Mouse (Mus musculus) limb, embryonic 15.5 days (tissue): Measurements from ENCODE around the gene Gm7879. TPM values are rescaled to one million over a fixed set of nuclear protein-coding genes. Genes with fewer than 3 reads are reported as not detected.

Experiments
- ATAC-seq: fragments of 200-750 bp; cut with Nextera tagmentation; 2 replicates; pipeline ENCODE4 v1.8.0; 2017; ENCODE audit warnings: low read depth, moderate TSS enrichment; ENCODE audit not compliant: insufficient number of reproducible peaks, low FRiP score, low TSS enrichment
- H3K27ac ChIP-seq: fragments of 300-500 bp; sonication (generic); 2 replicates; pipeline ENCODE4 v1.5.1; 2015; ENCODE audit warnings: moderate library complexity, mild to moderate bottlenecking, inconsistent platforms
- H3K27me3 ChIP-seq: fragments of 300-500 bp; sonication (generic); 2 replicates; pipeline ENCODE4 v1.6.1; 2015; ENCODE audit warnings: inconsistent platforms
- H3K36me3 ChIP-seq: fragments of 300-500 bp; sonication (generic); 2 replicates; pipeline ENCODE4 v1.6.1; 2015; ENCODE audit warnings: inconsistent platforms
- H3K4me1 ChIP-seq: fragments of 300-500 bp; sonication (generic); 2 replicates; pipeline ENCODE4 v1.6.1; 2015; ENCODE audit warnings: inconsistent platforms
- H3K4me2 ChIP-seq: fragments of 300-500 bp; sonication (generic); 2 replicates; pipeline ENCODE4 v1.6.1; 2015; ENCODE audit warnings: mild to moderate bottlenecking, inconsistent platforms
- H3K4me3 ChIP-seq: fragments of 300-500 bp; sonication (generic); 2 replicates; pipeline ENCODE4 v1.5.1; 2015; ENCODE audit warnings: mild to moderate bottlenecking, inconsistent platforms
- H3K9ac ChIP-seq: fragments of 300-500 bp; sonication (generic); 2 replicates; pipeline ENCODE4 v1.6.1; 2015; ENCODE audit warnings: inconsistent platforms
- H3K9me3 ChIP-seq: fragments of 300-500 bp; sonication (generic); 2 replicates; pipeline ENCODE4 v1.6.1; 2016; ENCODE audit warnings: inconsistent platforms
- WGBS: fragments of 180-500 bp; shearing (Covaris S2); methylation state at CpG from one replicate; pipeline ENCODE4 v1.1.7; 2015; 5-methylcytosine and 5-hydroxymethylcytosine counted together
- polyA plus RNA-seq: library from polyadenylated mRNA; unstranded; fragments of >200 nt; fragmentation: Nextera tagmentation; extraction: Ambion mirVana; gene quantifications from 2 replicates; pipeline ENCODE4 v1.2.1, GENCODE M21; 2015

Gm7879 gene
- polyA plus RNA-seq, 1 experiment from 2014 or later, result 0.45 TPM

DNA sequence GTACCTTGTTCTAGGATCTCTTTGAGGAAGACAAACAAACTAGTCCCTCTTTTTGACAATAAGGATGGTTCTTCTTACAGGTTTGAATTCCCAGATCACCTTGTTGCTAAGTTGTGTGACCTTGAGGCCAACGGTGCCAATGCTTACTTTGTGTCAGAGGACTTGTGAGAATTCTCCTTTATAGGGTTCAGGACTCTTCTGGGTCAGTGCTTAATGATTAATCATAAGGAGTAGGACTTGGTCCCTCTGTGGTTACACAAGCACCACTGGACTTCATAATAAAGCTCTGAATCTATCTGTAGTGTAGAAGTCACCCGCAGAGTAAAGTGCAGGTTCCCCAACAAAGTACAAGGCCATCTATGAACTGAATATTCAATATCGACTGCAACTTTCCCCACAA, 8.3 kb upstream of the Gm7879 start:
- Histone ChIP-seq H3K9ac (no peak overlapping the region), H3K27ac (no peak overlapping the region), H3K27me3 (no peaks in the 10 kb centered on the region), H3K9me3 (no peaks in the 10 kb centered on the region), H3K36me3 (no peaks in the 10 kb centered on the region), H3K4me2 (no peak overlapping the region), H3K4me1 (no peaks in the 10 kb centered on the region), H3K4me3 (no peak overlapping the region)
- WGBS, result 89% methylated on average over 3 of the region's 3 CpGs
- ATAC-seq, result no peak

DNA sequence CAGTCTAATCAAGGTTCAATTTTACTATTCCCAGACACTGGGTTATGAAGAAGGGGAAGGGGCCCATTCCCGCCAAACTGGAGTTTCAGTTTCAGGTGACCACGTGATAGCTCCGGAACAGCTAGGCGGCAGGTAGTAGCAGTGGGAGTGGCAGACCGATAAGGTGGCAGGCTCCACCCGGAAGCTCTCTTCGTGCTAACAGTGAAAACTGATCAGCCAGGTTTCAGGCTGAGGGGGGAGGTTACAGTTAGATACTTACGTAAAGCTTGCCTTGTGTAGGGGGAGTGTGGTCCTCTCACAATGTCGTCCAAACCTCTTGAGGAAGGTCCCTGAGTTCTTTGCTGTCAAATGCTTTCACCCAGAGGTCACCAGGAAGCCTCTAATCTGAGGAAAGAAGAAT, 3.7 kb upstream of the Gm7879 start:
- H3K36me3 ChIP-seq, result no peaks in the 10 kb centered on the region
- H3K4me3 ChIP-seq, result no peak overlapping the region
- H3K9ac ChIP-seq, result no peak overlapping the region
- ATAC-seq, result no peak
- H3K27me3 ChIP-seq, result no peaks in the 10 kb centered on the region
- H3K27ac ChIP-seq, result no peak overlapping the region
- no peak overlapping the region for H3K4me2 ChIP-seq
- H3K4me1 ChIP-seq, result no peaks in the 10 kb centered on the region
- WGBS, result 55% methylated on average over 9 of the region's 9 CpGs
- no peaks in the 10 kb centered on the region for H3K9me3 ChIP-seq

DNA sequence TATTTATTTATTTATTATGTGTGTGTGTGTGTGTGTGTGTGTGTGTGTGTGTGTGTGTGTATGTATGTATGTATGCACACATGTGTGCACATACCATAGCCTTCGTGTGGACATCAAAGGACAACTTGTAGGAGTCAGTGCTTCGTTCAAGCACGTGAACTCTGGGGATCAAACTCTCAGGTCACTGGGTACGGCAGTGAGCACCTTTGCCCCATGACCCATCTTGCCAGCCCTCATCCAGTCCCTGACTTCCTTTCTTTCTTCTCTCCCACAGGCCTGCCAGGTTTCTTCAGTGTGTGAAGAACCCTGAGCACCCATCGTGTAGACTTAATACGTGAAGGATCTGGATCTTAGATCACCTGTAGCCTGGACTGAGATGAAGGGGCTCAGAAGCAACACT, 2.9 kb upstream of the Gm7879 start:
- ATAC-seq, result no peak
- Histone ChIP-seq H3K27me3 (no peaks in the 10 kb centered on the region), H3K27ac (no peak overlapping the region), H3K4me1 (no peaks in the 10 kb centered on the region), H3K4me3 (no peak overlapping the region), H3K9me3 (no peaks in the 10 kb centered on the region), H3K4me2 (no peak overlapping the region), H3K36me3 (no peaks in the 10 kb centered on the region), H3K9ac (no peak overlapping the region)
- WGBS, result 88% methylated on average over 6 of the region's 6 CpGs

DNA sequence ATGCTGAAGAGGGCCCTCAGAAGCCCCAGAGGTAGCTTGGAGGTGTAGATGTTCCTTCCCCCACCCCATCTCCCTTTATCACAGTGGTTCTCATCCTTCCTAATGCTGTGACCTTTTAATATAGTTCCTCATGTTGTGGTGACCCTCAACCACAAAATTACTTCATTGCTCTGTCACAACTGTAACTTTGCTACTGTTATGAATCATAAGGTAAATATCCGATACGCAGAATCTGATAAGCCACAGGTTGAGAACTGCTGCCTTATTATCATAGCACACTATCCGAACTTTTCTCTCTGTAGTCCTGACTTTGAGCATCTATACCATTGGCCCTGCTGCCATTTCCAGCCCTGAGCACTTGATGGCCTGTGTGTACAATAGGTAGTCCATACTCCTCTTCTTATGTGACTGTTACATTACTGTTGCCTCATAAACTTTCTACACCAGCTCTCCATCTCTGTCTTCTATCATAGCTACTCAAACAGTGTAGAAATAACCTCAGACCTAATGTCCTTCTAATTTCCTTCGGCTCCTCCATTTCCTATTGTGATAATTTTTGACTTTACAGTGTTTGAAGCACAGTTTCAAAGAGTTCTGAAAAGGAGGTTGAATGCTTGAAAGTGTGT, 2.4 kb downstream of the Gm7879 start:
- Histone ChIP-seq H3K36me3 (no peaks in the 10 kb centered on the region), H3K27me3 (no peaks in the 10 kb centered on the region), H3K4me3 (no peak overlapping the region), H3K4me2 (no peak overlapping the region), H3K9me3 (no peaks in the 10 kb centered on the region), H3K27ac (no peak overlapping the region), H3K9ac (no peak overlapping the region), H3K4me1 (no peaks in the 10 kb centered on the region)
- no peak for ATAC-seq
- 89% methylated on average over 4 of the region's 4 CpGs for WGBS

DNA sequence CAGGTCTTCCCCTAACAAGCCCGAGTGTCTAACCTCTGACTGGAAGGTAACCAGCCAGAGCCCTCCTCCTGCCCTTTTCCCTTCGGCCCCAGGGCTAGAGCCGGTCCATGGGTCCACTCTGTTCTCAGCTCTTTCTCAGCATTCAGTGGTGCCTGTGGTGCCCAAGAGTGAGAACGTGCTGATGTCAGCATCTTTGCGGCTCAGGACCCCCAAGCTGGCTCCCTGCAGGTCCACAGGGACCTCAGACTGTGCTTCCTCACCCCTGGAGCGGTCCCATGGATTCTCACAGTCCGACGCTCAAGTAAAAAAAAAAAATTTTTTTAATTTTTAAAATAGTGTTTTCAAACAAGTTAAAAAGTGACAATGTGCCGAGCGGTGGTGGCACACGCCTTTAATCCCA, 8.9 kb downstream of the Gm7879 start:
- Histone ChIP-seq H3K4me3 (no peak overlapping the region), H3K9me3 (no peaks in the 10 kb centered on the region), H3K36me3 (no peaks in the 10 kb centered on the region), H3K27ac (no peak overlapping the region), H3K27me3 (no peaks in the 10 kb centered on the region), H3K4me1 (no peaks in the 10 kb centered on the region), H3K4me2 (no peak overlapping the region), H3K9ac (no peak overlapping the region)
- WGBS, result 89% methylated on average over 11 of the region's 11 CpGs
- no peak for ATAC-seq

DNA sequence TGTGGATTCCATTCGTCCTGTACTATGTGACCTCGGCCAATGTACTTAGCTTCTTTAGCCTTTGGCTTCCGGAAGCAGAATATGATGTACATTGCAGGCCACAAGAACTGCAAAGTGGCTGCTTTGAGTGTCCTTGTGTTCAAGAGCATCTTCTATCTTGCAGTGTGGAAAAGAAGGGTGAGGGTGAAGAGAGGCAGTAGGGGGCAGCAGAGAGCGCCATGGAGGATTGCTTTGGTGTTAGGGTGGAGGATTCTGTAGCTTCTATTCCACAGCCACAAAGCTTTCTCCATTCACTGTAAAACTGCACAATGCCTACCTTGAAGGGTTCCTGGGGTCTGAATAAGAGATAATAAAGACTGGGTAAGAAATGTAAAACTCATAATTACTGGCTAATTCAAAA, 11.0 kb downstream of the Gm7879 start:
- Histone ChIP-seq H3K9ac (no peak overlapping the region), H3K9me3 (no peaks in the 10 kb centered on the region), H3K4me1 (no peaks in the 10 kb centered on the region), H3K4me3 (no peak overlapping the region), H3K27me3 (no peaks in the 10 kb centered on the region), H3K36me3 (no peaks in the 10 kb centered on the region), H3K4me2 (no peak overlapping the region), H3K27ac (no peak overlapping the region)
- ATAC-seq, result no peak
- 37% methylated on average over 4 of the region's 4 CpGs for WGBS

DNA sequence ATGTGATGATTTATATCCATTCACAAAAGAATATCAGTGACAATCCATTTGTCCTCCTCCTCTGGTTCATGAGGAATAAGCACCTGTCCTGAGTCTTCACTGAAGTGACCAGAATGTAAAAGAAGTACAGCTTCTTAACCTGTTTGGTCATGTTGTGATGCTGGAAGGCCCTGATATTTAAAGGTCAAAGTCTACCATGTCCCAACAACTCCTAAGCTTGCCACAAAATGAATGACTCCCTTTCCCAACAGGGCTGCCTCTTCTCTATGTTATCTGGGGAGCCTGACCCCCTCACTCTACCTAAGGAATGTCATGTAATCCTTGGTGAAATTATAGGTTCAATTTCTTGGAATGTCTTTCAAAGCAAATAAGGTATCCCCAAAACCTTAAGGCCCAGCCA, 14.8 kb downstream of the Gm7879 start:
- Histone ChIP-seq H3K36me3 (no peaks in the 10 kb centered on the region), H3K27ac (no peak overlapping the region), H3K9ac (no peak overlapping the region), H3K4me1 (no peaks in the 10 kb centered on the region), H3K27me3 (no peaks in the 10 kb centered on the region), H3K4me3 (no peak overlapping the region), H3K4me2 (no peak overlapping the region), H3K9me3 (no peaks in the 10 kb centered on the region)
- no peak for ATAC-seq

DNA sequence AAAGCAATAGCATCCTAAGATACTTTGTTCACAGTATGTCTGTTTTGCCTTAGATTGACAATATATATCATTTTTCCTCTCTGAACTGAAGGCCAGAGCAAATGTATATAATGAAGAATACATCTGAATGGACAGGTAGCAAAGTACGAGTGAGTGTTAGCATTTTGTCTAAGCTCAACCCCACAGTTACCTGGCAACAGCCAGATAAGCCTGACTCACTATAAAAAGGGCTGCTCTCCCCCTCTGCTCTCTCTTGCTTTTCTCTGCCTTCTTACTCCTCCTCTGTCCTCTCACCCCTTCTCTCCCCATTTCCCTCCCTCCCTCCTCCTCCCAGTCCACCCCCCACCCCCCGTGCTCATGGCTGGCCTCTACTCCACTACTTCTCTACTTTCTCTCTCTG, 20.3 kb downstream of the Gm7879 start:
- Histone ChIP-seq H3K4me2 (no peak overlapping the region), H3K4me1 (no peaks in the 10 kb centered on the region), H3K27ac (no peak overlapping the region), H3K9me3 (no peaks in the 10 kb centered on the region), H3K36me3 (no peaks in the 10 kb centered on the region), H3K9ac (no peak overlapping the region), H3K27me3 (no peaks in the 10 kb centered on the region), H3K4me3 (no peak overlapping the region)
- 40% methylated on average over 2 of the region's 2 CpGs for WGBS
- no peak for ATAC-seq

DNA sequence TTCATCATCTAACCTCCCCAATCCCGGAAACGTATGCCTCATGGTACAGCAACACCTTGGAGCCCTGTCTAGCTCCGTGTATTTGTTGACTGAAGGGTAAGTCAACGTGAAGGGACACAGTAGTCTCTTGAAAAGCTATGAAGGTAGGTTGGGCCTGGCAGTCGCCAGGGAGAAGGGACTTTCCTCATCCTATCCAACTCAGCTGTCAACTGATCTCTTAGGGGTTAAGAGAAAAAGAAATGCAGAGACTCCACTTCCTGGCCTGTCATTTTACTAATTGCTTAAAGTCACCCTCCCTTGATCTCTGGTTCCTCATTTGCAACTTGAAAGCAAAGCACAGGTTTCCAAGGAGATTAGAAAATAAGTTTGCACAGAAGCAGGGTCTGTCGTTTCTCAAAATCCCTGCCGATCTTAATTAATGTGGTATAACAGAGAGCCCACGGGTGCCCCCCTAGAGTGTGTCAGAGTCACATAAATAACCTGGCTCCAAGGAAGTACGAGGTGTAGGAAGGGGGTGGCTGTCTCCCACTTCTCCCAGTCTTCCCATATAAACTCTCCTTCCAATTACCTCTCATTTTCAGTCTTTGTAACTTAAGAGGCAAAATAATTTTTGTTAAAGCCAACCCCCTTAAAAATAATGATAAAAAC, 34.5 kb downstream of the Gm7879 start:
- Histone ChIP-seq H3K4me3 (no peak overlapping the region), H3K27me3 (no peaks in the 10 kb centered on the region), H3K9me3 (no peaks in the 10 kb centered on the region), H3K9ac (no peak overlapping the region), H3K4me1 (peaks cover 18% of the 10 kb centered on the region), H3K4me2 (peak overlapping the region; percentile 56), H3K36me3 (no peaks in the 10 kb centered on the region), H3K27ac (peak overlapping the region; percentile 73)
- 19% methylated on average over 9 of the region's 9 CpGs for WGBS
- ATAC-seq, result peak; percentile 42; the same call in 1 of the 2 replicates

DNA sequence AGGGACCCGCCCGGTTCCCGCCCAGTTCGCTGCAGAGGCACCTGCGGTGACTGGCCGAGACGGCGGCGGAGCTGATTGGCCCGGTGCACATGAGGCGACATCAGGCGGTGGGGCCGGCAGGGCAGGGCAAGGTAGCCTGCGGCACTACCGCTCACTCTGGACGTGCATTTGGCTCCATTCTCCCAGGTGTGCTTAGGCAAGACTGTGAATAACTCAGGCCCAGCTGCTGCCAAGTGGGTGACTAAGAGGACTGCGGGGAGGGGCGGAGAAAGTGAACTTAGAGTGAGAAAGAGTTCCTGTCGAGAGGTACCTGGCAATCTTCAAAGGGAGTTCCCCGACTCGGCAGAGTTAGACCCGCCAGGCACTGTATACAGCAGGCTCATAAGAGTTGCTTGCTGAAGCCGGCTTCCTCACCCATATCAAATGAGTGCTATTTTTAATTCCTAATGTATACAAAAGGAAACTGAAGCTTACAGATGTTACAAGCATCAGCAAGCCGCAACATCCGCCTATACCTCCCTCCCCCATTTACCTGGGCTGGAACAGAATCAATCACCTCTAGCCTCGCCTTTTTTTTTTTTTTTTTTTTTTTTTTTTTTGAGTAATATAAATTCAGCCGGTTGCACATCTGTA, 35.3 kb downstream of the Gm7879 start:
- H3K9ac ChIP-seq, result no peak overlapping the region
- ATAC-seq, result peak; percentile 82
- peak overlapping the region; percentile 56 for H3K4me2 ChIP-seq
- peaks cover 19% of the 10 kb centered on the region for H3K4me1 ChIP-seq
- H3K27me3 ChIP-seq, result no peaks in the 10 kb centered on the region
- H3K9me3 ChIP-seq, result no peaks in the 10 kb centered on the region
- peak overlapping the region; percentile 26 for H3K4me3 ChIP-seq
- 2% methylated on average over 27 of the region's 27 CpGs for WGBS
- H3K36me3 ChIP-seq, result no peaks in the 10 kb centered on the region
- H3K27ac ChIP-seq, result peak overlapping the region; percentile 84

DNA sequence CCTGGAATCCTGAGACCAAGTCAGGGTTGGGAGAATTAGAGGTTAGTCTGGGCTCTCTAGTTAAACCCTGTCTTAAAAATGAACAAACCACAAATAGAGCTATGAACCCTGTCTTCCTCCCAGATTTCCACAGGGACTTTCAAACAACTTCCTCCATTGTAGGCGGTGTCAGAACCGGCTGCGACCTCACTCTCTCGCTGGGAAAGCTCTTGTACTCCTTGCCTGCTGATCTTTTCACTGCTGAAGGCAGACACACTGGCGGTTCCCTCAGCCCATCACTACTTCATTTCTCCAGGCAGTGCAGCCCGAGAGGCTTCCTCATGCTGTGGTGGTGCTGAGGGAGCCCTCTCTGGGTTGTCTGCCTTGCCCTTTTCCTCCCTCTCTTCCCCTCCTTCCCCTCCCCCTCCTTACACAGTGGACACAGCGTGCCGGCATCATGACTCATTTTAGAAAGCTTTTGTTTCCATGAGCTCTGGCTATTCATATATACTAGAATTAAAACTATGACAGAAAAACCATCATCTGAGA, 35.9 kb downstream of the Gm7879 start:
- Histone ChIP-seq H3K27ac (peak overlapping the region; percentile 84), H3K4me3 (0 out of 2 replicates have a peak overlapping the region, but pooled peaks have one; percentile 1), H3K9me3 (no peaks in the 10 kb centered on the region), H3K4me2 (peak overlapping the region; percentile 56), H3K4me1 (peaks cover 24% of the 10 kb centered on the region), H3K36me3 (no peaks in the 10 kb centered on the region), H3K27me3 (no peaks in the 10 kb centered on the region), H3K9ac (no peak overlapping the region)
- 4% methylated on average over 8 of the region's 8 CpGs for WGBS
- no peak for ATAC-seq

DNA sequence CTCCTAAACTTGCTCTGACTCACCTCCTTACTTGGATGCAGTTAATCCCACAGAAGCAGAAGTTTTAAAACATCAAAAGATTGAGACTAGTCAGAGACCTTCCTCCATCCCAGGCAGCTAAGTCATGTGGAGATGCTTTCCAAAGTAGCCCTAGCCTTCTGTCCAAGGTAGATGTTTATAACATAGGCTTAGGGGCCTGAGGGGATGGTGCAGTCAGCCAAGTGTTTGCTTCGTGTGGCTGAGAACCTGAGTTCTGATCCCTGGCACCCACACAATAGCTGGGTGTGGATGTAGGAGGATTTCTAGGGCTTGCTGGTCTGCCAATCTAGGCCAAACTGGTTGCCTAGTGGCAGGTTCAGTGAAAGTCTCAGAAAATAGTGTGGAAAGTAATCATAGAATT, 40.3 kb downstream of the Gm7879 start:
- ATAC-seq, result no peak
- Histone ChIP-seq H3K27me3 (no peaks in the 10 kb centered on the region), H3K4me2 (no peak overlapping the region), H3K4me1 (peaks cover 12% of the 10 kb centered on the region), H3K9ac (no peak overlapping the region), H3K9me3 (no peaks in the 10 kb centered on the region), H3K27ac (no peak overlapping the region), H3K4me3 (no peak overlapping the region), H3K36me3 (no peaks in the 10 kb centered on the region)
- WGBS, result 35% methylated on average over 1 of the region's 1 CpGs
